Mouse (Mus musculus): ENCODE data around the gene T2.
"Not testable (repeated sequence)": the region's sequence is repeated elsewhere in the genome, so short reads cannot be mapped to it uniquely, and the experiment has no call there.

The T2 gene

DNA sequence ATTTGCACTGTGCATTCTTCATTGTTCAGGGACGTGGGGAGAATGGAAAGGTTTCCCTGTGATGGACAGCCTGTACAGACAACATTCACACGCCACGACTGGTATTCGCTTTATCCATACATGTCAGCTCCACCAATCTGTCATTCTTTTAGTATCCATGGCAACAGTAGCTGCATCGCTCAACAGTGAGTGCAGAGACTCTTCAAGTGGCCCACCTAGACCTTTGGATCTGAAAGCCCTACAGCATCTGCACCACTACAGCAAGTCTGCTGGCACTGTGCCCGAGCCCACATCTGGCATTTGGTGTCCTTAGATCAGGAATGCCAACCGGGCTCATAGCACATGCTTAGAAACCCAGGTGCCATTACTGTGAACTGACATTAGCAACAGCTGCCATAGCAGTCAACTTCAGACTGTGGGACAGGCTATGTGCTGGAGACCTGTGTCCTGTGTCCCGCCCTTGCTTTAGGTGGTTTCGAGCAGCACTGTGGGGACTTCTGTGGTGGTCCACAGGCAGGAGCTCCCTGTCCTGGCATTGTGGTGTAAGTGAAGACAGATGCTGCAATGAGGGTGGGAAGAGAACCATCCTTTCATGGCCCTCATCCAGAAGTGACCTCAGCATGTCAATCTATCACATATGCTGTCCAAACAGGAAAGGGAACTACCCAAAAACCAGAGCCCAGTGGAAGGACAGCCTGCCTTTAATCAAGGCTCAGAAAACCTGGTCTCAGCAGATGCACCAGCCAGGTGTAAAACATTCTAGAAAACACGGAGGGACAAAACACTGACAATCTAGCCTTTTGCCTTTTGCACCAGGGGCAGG, 5.7 kb downstream of the T2 start:
- in situ Hi-C loops (cut with MboI, MseI), result no loop called here

DNA sequence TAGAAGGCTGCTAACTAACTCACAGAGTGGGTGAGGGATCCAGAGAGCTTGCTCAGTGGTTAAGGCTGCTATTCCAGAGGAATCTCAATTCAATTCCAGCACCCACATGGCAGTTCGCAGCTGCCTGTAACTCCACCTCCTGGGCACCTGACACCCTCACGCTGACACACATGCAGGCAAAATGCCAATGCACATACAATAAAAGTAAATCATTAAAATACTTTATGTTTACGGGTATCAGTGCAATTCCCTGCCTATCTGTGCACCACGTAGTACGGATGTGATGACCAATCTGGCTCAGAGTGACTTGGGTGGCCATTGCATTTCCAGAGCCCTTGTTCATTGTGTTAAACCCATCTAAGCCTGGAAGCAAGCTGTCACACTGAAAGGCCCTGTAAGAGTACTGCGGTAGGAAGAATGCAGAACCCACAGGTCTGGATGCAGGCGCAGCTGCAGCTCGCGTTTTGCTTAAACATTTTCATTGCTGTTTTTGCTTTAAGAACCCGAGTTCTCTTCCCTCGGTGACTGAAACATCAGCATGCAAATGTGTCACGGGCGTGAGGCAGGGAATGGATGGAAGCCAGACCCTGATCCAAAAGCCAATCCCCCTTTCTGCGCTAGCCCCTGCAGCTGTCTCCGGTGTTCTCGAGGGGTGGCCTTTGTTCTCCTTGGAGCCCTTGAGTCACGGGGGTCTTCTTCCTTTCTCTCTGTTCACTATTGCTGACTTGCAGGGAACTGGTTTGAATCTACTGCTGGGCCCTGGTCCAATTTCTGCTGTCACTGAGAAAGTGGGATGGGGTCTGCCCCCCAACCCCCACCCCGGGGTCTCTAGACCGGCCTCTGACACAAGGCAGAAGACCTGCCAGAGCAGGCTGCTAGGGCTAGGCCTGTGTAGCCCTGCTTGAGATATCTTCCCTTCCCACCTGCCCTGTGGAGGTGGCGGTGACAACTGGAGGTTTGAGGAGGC, 12.0 kb downstream of the T2 start:
- in situ Hi-C loops (cut with MboI, MseI), result no loop called here

DNA sequence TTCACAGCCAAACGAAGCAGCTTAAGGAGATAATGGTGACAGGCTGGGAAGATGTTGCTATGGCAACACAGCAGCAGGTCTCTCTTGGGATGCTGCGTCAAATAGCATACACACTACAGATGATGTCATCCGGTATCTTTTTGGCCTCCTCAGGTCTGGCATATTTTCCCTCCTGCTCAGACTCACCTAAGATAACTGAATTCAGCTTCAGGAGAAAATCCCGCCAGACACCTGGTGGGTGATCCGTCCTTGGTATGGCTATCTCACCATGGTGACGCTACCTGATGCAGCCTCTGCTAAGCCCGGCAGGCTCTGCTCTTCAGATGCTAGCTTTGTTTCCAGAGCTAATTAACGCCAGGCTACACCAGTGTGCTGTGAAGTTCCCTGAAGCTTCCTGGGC, 12.8 kb downstream of the T2 start:
- in situ Hi-C loops (cut with MboI, MseI), result no loop called here

DNA sequence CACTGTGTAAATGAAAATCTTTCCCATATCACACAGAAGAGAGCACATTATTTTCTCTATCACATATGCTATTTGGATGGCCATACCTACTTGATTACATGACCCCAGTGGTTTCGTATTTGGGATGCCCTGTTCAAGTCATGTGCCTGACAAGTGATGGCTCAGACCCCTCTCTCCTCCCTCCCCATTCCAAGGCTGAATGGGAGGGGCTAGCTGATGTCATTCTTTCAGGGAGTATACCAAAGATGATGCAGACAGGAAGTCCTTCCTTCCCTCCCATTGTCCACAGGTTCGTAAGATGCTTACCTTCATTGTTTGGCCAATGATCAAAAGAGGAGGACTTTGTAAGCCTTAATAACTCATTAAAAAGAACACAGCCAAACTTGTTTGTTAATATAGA, 13.4 kb downstream of the T2 start:
- in situ Hi-C loops (cut with MboI, MseI), result no loop called here

DNA sequence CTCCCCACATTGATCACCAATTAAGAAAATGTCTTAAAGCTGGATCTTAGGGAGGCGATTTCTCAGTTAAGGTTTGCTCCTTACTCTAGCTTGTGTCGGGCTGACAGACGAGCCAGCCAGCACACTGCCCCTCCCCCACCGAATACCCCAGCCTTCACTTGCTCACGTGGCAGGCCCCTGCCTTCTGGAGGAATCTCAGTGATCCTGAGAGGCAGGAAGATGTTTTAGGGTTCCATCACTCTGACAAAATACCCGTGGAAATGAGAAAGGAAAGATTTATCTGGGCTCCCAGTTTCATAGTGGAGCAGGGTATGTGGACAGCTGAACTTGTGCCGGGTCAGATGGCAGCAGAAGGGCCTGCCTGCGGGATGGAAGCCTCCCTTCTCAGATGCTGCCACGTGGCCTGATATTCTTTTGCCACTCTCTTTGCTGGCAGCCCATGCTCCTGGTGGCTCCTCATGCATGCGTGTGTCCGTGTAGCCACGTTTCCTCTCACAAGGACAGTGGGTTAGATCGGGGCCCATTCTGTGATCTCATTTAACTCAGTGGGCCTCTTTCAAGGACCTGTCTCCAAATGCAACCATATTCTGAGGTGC, 14.9 kb downstream of the T2 start:
- in situ Hi-C loops (cut with MboI, MseI), result loop anchor here in 1 of 2 experiments (5.0 kb wide), 1 partner anchor 43 kb away; no protein-coding TSS in a partner anchor

DNA sequence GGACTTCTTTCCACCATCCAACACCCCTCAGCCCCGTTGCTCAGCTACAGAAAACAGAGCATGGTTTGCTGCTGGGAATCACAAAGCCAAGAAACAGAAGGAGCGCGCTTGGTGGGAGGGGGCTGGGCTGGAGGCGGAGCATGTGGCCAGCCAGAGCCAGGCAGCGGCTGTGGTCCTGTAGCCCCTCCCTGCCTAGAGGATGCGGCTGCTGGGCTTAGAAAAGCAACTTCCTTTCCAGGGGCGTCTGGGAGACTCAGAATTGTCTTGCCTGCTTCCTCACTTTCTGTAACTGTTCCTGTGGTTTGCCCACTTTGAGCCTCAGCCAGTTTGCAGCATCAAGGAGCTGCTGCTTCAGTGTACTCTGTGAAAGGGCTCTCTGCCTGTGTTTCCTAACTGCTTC, 16.0 kb downstream of the T2 start:
- in situ Hi-C loops (cut with MboI, MseI), result loop anchor here in 1 of 2 experiments (5.0 kb wide), 1 partner anchor 45 kb away; no protein-coding TSS in a partner anchor

DNA sequence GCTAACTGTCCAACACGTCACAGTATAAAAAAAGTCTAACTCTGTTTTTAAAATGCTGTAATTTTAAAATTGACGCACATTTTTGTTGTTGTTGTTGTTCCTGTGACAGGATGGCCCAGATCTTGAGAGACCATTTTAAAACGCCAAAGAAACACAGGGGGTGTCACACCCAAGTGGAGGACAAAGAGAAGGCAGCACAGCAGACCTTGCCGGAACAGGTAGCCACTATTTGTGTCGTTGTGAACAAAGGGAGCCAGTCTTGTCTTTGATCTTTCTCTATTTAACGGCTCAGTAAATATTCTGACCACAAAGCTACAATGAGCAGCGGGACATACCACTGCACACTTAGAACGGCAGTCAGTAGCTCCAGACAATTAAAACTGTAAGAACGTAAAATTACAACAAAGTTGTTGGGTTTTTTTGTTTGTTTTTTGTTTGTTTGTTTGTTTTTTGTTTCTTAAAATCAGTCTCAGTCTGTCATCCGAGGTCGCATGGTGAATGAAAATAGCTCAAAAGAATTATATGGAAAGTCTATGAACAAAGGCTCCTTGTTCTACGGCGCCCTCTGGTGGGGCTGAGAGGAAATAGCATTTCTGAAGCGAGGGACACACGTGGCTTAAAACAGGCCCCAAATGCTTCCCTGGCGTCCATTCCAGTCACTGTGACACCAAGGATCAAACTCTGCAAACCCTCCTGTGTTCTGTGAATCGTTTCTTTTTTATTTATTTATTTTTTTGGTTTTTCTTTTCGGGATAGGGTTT, 16.7 kb downstream of the T2 start:
- in situ Hi-C loops (cut with MboI, MseI), result loop anchor here in 1 of 2 experiments (5.0 kb wide), 1 partner anchor 45 kb away; no protein-coding TSS in a partner anchor

DNA sequence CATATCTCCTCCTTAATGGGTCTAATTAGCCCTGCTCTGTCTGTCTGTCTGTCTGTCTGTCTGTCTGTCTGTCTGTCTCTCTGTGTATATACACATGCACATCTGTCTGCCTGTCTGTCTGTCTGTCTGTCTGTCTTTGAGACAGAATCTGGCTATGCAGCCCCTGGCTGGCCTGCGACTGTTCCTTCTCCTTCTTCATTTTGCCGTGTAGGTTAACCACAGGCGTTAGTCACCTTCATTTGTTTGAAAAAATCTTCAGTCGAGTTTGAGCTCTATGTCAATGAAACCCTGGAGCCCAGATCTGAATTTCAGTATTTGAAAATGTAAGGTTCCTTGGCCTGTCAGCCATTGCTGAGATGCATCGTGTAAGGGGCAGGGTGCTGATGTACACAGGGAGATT, 21.5 kb downstream of the T2 start:
- in situ Hi-C loops (cut with MboI, MseI), result no loop called here

DNA sequence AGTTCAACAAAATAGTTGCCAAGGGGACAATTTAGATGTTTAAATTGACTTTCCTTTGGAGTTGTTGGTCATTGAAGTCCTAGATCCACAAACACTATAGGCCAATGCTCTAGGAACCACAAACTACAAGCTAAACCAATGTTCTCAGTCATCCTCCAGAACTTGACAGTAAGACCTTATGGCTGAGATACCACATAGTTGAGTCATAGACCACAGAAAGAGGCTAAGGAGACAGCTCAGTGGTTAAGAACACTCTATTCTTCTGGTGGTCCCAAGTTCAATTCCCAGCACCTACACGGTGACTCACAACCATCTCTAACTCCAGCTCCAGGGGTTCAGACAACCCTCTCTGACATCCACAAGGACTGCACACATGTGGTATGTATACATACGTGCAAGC, 29.6 kb downstream of the T2 start:
- in situ Hi-C loops (cut with MboI, MseI), result no loop called here

DNA sequence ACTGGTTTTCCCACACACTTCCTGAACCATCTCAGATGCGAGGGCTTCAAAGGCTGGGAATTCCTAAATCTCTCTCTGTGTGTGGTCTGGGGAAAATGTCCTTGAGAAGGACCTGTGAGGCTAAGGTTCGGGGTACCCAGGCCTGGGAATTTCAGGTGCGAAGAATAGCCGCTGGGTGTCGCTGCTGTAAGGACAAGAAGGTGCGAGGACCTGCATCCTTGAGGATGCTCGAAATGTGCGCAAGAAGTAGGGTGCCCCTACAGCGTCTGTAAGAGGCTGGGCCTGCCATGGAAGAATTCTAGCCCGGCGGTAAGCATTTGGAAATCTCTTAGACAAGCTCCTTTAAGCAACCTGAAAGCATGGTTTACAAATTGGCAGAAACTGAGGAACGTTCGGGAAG, 32.7 kb downstream of the T2 start:
- in situ Hi-C loops (cut with MboI, MseI), result no loop called here

DNA sequence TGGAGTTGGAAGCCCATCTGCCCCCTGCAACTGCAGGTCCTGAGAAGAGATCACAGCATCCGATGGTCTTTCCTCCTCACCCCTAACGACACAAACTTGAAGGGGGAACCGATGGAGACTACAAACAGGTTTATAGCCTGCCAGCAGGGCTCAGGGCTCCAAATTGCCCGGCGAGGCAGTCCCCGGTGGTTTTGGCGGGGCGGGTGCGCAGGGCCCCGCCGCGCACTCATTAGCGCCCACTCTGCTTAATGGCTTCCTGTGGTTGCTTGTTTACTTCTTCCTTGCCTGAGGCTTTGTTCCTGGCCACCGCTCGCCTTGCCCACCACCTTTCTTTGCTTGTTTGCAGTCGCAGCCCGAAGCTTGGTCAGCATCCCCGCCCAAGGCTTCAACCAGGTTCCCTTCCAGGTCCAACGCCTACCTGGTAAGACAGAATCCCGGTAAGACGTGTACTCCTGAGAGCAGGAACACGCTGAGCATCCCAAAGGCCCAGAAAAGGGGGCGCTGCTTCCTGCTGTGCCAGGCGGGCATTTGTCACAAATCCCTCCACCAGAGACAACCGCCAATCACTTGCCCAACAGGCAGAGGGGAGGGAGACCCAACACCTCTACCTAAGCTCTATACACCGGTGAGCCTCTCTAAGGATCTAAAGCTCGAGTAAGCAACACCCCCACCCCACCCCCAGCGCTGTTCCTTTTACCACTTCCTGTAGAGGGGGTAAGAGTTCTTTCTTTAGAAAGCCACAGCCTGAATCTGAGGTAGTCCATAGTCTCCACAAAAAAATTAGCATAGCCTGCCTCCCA, 33.4 kb downstream of the T2 start:
- in situ Hi-C loops (cut with MboI, MseI), result no loop called here

DNA sequence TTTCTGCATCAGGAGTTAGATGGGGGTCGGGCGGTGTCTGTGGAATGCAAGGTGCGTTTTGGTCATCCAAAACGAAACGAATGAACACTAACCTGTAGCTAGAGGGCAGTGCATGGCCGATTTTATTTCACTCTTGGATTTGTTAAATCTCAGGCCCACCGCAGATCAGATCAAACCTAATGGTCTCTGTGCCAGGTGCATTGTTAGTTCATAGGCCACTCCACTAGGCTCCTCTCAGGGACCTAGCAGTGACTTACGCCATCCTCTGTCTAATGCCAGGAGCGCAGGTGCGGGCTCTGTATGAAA, 34.0 kb downstream of the T2 start:
- in situ Hi-C loops (cut with MboI, MseI), result no loop called here

DNA sequence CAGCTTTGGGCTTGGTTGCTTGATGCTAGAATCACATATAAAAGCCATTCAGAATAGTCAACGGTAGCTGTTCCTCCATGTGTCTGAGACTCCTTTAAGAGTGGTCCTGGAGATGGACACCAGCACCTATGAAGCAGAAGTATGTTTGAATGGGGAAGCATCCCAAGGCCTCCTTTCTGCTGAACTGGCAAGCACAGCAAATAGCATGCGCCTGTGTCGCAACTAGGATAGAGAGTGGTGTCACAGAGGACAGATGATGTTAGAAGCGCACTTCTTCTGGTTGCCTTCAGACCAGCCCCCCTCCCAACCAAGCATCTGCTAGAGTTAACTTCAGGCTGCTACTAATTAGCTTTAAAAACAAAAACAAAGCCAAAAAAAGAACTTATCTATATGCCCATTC, 34.7 kb downstream of the T2 start:
- in situ Hi-C loops (cut with MboI, MseI), result no loop called here

DNA sequence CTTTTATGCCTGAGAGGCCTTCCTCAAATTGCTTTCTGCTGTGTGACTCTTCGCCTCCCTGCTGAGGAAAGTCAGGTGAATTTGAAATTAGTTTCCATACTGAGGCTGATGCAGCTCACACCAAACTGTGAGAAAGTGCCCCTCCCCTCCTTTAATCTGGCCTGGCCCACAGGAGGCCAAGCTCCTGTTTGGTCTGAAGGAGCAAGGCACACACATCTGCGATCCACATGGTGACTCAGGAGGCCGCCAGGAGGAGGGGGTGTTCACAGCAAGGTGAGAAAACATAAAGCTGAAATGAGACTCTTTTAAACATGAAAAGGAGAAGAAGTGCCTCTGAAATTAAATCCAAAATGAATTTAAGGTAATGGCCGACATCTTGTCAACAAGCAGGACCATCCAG, 40.6 kb downstream of the T2 start:
- in situ Hi-C loops (cut with MboI, MseI), result no loop called here

DNA sequence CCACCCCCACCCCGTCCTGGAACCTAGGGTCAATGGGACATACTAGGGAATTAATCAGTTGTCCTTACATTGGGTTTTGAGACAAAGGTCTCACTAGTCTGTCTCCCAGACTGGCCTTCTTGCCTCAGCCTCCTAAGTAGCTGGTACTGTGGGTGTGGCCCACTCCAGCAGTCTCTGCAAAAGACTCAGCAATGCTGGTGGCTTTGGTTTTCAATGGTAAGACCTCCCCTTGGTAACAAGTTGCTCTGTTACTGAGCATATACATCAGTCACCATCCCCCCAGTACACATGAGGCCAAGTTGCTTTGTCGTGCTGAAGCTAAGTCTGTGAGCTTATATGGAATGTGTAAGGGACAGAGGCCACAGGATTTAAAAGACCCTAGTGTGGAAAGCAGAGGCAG, 42.2 kb downstream of the T2 start:
- in situ Hi-C loops (cut with MboI, MseI), result no loop called here

DNA sequence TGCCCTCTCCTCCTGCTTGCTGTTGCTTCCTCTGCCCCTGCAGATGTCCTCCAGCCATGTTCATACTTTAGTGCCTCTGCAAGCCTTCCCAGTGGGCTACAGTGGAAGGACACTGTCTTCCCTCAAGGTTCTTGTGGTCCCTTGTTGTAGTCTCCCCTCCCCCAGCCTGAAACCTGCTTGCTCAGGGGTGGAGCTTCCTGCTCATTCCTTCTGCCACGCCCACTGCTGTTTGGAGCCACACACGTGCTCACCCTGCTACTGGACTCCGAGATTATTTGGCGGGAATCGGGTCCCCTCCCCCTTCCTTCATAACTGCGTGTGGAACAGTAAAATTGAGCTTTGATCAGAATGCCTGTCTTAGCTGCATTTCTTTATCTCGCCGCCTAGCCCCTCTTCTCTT, 48.1 kb downstream of the T2 start:
- in situ Hi-C loops (cut with MboI, MseI), result not testable (repeated sequence)

DNA sequence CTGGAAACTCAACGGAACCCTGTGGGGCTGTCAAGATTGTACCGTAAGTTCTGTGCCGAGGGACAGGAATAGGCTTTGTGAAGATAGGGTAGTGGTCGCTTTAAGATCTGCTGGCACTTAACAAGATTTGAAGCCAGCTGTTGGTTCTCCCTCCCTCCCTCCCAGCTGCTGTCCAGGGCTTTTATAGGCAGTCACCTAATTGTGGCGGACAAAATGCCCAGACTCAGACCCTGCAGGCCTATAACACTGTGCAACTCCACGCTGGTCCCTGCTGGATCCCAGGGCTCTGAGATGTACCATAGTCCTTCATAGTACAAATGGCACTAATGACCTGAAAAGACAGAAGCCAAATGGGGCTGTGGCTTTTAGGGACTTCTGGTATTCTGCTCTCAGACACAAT, 50.5 kb downstream of the T2 start:
- in situ Hi-C loops (cut with MboI, MseI), result loop anchor here in 1 of 2 experiments (5.0 kb wide), 1 partner anchor 81 kb away; no protein-coding TSS in a partner anchor

DNA sequence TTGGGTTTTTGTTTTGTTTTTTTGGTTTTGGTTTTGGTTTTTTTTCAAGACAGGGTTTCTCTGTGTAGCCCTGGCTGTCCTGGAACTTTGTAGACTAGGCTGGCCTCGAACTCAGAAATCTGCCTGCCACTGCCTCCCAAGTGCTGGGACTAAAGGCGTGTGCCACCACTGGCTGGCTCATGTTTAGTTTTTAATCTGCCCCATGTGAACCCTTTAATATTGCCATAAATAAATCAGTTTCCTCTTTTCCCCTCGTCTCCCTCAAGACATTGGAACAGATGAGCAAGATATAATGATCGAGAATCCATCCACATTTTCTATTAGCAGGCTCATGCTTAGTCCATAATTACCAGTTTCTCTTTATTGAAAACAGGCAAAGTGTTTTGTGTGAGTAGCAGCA, 52.2 kb downstream of the T2 start:
- in situ Hi-C loops (cut with MboI, MseI), result loop anchor here in 1 of 2 experiments (5.0 kb wide), 1 partner anchor 79 kb away; no protein-coding TSS in a partner anchor

DNA sequence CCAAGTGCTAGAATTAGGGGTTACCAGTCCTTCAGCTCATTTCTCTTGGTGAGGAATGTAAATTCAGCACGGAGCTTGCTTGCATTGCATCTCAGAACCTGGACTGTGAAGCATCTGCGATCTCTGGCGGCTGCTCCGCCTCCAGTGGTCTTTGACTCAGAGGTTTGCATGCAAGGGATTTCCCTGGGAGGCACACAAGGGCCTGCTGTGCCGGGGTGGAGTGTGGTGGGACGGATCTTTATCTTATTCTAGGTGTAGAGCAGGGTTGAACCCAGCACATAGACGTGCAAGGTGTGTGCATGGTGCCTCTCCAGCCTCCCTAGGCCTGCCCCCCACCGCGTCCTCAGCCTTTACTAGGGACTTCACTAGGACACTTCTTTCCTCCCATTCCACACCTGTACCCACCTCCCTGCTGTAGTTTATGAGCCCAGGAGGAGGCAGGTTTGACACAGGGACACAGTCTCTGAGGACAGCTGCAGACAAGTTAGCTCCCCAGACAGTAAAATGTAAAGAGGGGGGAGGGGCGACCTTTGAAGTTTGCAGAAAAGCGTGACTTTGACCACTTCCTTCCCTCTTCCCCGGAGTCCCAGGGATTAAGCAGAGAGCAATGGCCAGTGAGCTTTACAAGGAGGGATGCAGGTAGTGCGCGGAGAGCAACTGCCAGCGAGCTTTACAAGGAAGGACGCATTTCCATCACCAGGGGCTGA, 53.0 kb downstream of the T2 start:
- in situ Hi-C loops (cut with MboI, MseI), result loop anchor here in 1 of 2 experiments (5.0 kb wide), 1 partner anchor 79 kb away; no protein-coding TSS in a partner anchor

DNA sequence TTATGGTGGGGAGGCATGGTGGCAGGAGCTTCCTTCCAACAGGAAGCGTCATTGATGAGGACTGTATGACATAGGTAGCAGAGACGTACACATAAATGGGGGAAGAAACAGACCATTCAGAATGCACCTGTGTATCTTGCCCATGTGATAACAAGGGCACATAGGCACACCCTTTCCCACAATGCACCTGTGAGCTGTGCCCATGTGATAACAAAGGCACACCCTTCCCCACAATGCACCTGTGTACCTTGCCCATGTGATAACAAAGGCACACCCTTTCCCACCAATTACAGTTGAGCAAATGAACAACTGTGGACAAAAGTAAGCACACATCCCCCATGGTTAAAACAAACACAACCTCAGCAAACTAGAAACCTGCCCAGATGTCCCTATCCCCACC, 54.5 kb downstream of the T2 start:
- in situ Hi-C loops (cut with MboI, MseI), result no loop called here

All from T-helper 17 cell (primary cell).